Mouse (Mus musculus): ENCODE measurements at regions not wholly inside any gene's neighbourhood (a gene's known extent, or its start where the extent isn't known, plus 50 kb on each side); places are given as distances from the start of the nearest gene placed in this dataset.

GRCm38 (mm10) chr4:95388556-95388955 lies 168.8 kb upstream of the Fggy start:
- no peak for TF ChIP-seq CTCF (conservative IDR thresholded peaks at IDR 0.05 in 1 of 2, IDR thresholded peaks at IDR 0.05 in 1 of 2; ENCODE audit: low read depth in 2 of 2, low read length in 2 of 2)
- no peak for TF ChIP-seq JUN (IDR thresholded peaks at IDR 0.05; ENCODE audit: insufficient read depth, low read depth, low read length)
- TF ChIP-seq POLR2A (IDR thresholded peaks at IDR 0.05; ENCODE audit: low read depth, low read length) = no peak
- no peak for TF ChIP-seq TCF12 (IDR thresholded peaks at IDR 0.05; ENCODE audit: low read depth, low read length)
- TF ChIP-seq JUND (conservative IDR thresholded peaks at IDR 0.05; ENCODE audit: low read depth, low read length) = no peak
- TF ChIP-seq ELF1 (IDR thresholded peaks at IDR 0.05; ENCODE audit: low read depth, low read length) = no peak
- no peak for TF ChIP-seq GABPA (IDR thresholded peaks at IDR 0.05; ENCODE audit: insufficient replicate concordance, low read depth, low read length)
- TF ChIP-seq MYC (IDR thresholded peaks at IDR 0.05; ENCODE audit: low read depth, low read length) = no peak
- no peak for TF ChIP-seq SIN3A (IDR thresholded peaks at IDR 0.05; ENCODE audit: low read length)
- no peak for TF ChIP-seq EP300 (IDR thresholded peaks at IDR 0.05; ENCODE audit: low read length)
